Mouse (Mus musculus) Patski (cell line): ENCODE data around the gene Pax6. TPM values are rescaled to one million over a fixed set of nuclear protein-coding genes. Genes with fewer than 3 reads are reported as not detected.

Experiments used
- ATAC-seq: fragments of 100-300 bp; one replicate; pipeline ENCODE4 v1.8.0; 2021
- CTCF ChIA-PET: fragments of 350-600 bp; sonication (Branson Sonifier 250); formaldehyde crosslinking; loops from one replicate; lab custom pipeline; 2022; ENCODE audit warnings: inconsistent platforms; lab: Charles Lee
- POLR2A ChIA-PET: fragments of 350-600 bp; sonication (Branson Sonifier 250); formaldehyde crosslinking; loops from one replicate; lab custom pipeline; 2022; ENCODE audit warnings: antibody characterized with exemption, inconsistent platforms; lab: Charles Lee
- DNase-seq: peaks from one replicate; pipeline ENCODE4 v3.0.0-alpha.2; 2011; ENCODE audit warnings: low read depth, low spot score
- H3K27me3 ChIP-seq: fragments of 371-371 bp; one replicate; pipeline ENCODE4 v1.5.1; 2021
- CTCF ChIP-seq: fragments of 100-300 bp; IDR thresholded peaks from one replicate; pipeline ENCODE4 v1.5.1; 2021
- in situ Hi-C: fragments of 300-500 bp; cut with MboI; formaldehyde crosslinking; loops from 3 replicates; pipeline ENCODE4 v1.11.1; 2018; ENCODE audit warnings: low pct_unique_long_range_greater_than_20kb, mixed read lengths
- polyA plus RNA-seq: library from polyadenylated mRNA; unstranded; gene quantifications from one replicate; pipeline ENCODE4 v1.2.3, GENCODE M21; 2021

Gene Pax6
- polyA plus RNA-seq, 1 experiment from 2014 or later = not detected

DNA sequence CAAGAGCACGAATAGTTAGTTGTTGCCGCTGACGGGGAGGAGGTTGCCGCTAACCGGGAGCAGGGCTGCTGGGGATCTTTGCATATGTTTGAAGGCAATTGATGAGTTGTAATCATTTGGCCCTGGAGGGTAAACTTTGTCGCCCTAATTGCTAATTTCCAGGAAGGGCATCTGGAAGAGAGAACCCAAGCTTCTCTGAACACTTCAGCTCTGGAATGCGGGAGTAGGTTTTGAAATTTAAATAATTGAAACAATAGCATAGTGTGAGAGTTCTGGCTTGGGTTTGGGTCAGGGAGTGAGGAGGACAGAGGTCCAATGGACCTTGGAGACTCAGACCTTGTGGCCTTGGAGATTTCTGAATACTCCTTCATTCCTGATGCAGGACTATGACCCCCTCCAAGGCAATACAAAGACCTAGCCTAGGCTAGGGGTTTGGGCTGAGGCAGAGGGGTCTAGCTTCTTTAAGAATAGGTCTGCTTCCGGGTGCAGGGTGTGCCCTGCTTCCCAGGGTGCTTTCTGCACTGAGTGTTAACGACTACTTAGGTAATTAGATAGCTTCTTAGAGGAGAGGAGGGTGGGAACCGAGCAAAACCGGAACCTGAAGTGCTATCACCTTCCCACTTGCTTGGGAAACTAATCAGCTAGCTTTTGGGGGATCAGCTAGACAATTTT is 8.9 kb downstream of the Pax6 start:
- in situ Hi-C loops = no loop called here
- TF ChIP-seq CTCF = no peak
- POLR2A ChIA-PET = no interaction called here
- ATAC-seq = no peak
- H3K27me3 ChIP-seq = no peaks in the 10 kb centered on the region
- CTCF ChIA-PET = no interaction called here
- DNase-seq = no peak

DNA sequence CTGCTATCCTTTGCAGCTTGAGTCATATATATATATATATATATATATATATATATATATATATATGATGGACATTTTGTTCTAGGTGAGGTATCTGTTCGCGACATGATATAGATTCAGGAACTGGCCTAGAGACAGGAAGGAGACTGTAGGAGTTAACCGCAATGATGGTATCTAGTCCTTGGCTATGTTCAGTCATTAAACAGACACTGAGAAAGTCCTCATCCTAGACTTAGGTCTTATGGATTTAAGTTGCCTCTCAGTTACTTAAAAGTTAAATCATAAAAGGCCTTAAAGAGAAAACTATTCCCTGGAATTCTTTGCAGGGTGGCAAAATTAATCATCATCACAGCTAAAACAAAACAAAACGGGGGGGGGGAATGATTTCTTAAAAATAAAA is 9.6 kb downstream of the Pax6 start:
- no peak for TF ChIP-seq CTCF
- POLR2A ChIA-PET = no interaction called here
- ATAC-seq = no peak

DNA sequence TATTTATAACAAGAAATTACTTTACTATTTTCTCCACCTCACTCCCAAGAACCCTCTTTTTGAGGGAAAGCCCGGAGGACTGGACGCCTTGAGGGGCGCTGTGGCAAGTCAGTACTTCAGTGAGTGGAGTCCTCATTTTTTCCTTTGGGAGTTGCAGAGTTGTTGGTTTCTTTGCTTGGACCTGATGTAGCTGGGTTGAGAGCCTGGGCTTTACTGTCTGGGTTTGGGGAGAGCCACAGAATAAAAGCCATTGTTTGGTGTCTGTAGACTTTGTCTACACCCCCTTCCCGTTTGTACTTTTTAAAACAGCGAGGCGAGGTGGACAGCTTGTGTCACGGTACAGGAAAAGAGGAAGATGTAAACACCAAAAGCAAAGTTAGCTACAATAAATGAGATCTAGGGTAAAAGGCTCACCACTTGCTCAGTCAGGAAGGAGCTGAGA is 10.2 kb downstream of the Pax6 start:
- no peak for ATAC-seq
- POLR2A ChIA-PET = no interaction called here
- in situ Hi-C loops = no loop called here
- H3K27me3 ChIP-seq = no peaks in the 10 kb centered on the region
- CTCF ChIA-PET = no interaction called here
- no peak for TF ChIP-seq CTCF
- DNase-seq = no peak

More for the DNA sequence above, 9.6 kb downstream of the Pax6 start:
- in situ Hi-C loops = no loop called here
- DNase-seq = no peak
- CTCF ChIA-PET = no interaction called here
- no peaks in the 10 kb centered on the region for H3K27me3 ChIP-seq

DNA sequence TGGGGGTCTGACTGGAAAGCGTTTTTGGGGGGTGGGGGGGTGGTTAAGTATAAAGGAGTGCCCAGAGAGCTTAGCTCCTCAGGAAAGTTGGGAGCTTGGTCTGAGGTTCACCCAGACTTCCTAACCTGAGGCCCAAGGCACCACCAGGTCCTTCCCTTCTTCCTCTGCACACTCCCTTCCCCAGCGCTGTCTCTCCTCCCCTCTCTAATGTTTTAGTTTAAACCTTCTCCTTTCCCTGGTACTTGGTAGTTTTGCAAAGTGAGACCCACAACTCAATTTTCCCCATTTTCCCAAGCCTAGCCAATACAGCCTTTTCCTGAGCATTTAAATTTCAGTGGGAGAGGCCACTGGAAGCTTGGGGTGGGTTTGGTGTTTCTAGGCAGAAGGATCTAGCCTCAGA is 10.6 kb downstream of the Pax6 start:
- no peak for DNase-seq
- in situ Hi-C loops = no loop called here
- TF ChIP-seq CTCF = no peak
- no peaks in the 10 kb centered on the region for H3K27me3 ChIP-seq
- POLR2A ChIA-PET = no interaction called here
- ATAC-seq = no peak
- CTCF ChIA-PET = no interaction called here

DNA sequence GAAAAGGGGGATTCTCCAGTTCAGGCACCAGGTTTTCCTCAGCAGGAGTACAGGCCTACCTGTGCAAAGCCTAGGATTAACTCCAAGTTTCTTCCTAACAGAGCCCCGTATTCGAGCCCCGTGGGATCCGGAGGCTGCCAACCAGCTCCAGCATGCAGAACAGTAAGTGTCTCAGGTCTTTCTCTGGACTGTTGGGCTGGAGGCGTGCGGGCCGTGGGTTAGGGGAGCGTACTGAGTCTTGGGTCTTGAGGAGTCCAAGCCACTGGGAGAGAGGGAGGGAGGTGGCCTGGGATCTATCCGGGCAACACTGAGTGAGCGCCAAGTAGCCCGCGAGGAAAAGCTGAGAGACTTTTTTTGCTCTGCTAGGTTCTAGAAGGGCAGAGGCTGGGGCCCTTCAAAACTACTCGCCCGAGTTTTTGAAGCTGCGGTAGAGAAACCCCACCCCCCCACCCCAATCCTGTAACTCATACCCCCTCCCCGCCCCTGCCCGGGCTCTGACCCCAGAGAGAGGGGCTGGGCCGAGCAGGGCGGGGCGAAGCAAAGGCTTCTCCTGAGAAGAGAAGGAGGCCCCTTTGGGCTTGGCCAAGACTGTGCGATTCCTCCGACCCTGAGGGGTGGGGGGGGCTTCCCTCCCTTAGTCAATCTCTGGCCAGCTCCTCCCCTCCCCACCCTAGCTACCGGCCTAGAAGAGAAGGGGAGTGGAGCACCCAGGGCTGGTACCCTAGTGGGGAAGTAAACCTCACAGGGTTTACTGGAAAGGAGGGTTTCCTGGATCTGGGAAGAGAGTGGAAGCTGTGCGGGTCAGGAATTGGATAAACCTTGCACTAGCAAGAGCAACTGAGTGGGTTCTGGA is 11.7 kb downstream of the Pax6 start:
- no peak for TF ChIP-seq CTCF
- ATAC-seq (no peak), DNase-seq (no peak)
- POLR2A ChIA-PET = no interaction called here
- in situ Hi-C loops = no loop called here
- H3K27me3 ChIP-seq = no peaks in the 10 kb centered on the region
- CTCF ChIA-PET = no interaction called here

DNA sequence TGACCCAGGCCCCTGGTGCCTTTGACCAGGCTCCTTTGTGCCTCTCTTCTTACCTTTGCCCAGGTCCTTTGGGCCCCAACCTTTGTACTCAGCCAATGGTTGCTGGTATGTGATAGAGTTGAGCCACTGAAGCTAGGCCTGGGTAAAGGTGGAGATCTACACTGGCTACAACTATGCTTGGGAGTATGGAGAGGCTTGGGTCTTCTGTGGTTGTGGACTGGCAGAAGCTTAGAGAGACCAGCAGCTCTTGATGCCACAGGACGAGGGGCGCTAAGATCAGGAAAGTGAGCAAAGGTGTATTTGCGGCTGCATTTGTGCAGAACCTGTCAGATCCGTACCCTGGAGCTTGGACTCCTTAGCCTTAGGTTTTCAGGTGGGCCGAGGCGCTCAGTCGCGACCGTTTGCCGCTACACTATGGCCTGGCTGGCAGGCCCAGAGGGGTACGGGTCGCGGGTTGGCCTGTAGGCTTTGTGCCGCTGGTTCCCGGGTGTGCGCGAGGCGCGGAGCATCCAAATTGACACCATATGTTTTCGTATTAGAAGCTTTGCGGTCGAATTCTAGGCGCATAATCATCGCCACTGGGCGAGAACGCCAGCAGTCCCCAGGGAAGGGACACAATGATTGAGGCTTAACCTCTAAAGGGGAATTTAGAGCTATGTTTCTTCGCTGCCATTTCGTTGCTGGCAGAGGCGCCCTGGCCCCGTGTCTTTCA is 12.5 kb downstream of the Pax6 start:
- POLR2A ChIA-PET = no interaction called here
- H3K27me3 ChIP-seq = no peaks in the 10 kb centered on the region
- ATAC-seq (no peak), DNase-seq (no peak)
- in situ Hi-C loops = no loop called here
- CTCF ChIA-PET = no interaction called here
- TF ChIP-seq CTCF = no peak

DNA sequence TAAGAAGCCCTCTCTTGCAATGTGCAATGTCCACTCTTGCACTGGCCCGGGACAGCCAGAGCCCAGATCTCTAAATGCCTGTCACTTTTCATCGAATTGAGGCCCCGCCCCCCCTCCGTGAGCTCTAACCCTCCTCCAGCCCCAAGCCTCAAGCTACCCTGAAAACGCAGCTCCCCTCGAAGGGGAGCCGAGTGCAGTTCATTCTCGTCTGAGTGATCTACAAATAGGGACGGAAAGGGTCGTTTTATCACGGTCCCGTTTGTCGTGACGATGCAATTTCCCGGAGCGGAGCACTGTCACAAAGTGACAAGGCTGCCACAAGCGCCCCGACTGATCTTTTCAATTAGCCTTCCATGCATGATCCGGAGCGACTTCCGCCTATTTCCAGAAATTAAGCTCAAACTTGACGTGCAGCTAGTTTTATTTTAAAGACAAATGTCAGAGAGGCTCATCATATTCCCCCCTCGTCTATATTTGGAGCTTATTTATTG is 13.4 kb downstream of the Pax6 start:
- POLR2A ChIA-PET = no interaction called here
- TF ChIP-seq CTCF = no peak
- no peak for DNase-seq
- no peak for ATAC-seq
- in situ Hi-C loops = no loop called here
- CTCF ChIA-PET = no interaction called here
- no peaks in the 10 kb centered on the region for H3K27me3 ChIP-seq

DNA sequence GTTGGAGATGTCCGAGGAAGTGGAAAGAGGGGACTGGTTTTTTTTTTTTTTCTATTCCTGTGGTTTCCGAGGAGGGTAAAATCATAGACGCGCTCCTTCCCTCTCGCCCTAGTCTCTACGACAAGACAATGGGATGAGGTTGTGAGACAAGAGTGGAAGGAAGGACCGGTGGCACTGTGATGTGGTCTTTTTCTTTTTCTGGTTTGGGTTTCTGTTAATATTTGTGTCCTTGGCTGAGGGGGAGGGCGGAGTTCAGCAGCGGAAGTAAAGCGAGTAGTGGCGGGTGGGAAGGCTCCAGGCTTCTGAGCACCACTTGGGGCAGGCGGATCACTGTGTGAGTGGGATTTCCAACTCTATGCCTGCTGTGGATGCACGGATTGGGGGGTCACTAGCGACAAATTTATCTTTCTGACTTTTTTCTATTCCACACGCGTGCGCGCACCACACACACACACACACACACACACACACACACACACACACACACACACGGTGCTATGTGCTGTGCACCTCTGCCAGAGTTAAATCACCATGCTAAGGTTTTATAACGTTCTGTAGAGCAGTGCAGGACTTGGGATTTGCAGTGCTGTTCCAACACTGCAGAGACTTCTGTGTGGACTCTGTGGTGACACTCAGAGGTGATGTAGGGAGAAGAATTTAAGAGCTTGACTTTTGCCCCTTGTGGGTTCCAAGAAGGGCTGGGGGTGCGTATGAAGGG is 14.1 kb downstream of the Pax6 start:
- DNase-seq = no peak
- POLR2A ChIA-PET = no interaction called here
- no peaks in the 10 kb centered on the region for H3K27me3 ChIP-seq
- in situ Hi-C loops = no loop called here
- no peak for TF ChIP-seq CTCF
- no peak for ATAC-seq
- CTCF ChIA-PET = no interaction called here

DNA sequence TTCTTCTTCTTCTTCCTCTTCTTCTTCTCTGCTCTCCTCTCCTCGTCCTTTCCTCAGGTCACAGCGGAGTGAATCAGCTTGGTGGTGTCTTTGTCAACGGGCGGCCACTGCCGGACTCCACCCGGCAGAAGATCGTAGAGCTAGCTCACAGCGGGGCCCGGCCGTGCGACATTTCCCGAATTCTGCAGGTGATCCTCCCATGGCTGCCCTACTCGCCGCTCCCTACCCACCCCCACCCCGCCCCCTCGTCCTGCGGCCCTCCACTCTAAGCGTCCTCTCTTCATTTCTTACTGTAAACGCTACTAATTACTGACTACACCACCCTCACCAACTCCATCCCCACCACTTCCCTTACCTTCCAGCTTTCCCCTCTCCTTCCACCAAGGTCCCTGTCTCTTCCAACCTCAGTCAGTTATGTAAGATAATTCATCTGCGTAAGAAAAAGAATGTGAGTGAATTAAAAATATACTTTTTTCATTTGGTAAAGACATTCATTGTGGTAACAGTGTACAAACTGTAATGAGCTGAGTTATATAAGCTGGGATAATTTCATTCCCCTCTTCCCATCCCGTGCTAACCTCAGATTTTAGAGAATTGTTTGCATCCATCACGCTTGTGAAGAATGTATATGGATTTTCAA is 15.2 kb downstream of the Pax6 start:
- DNase-seq = no peak
- POLR2A ChIA-PET = no interaction called here
- no peaks in the 10 kb centered on the region for H3K27me3 ChIP-seq
- ATAC-seq = no peak
- in situ Hi-C loops = no loop called here
- no peak for TF ChIP-seq CTCF
- CTCF ChIA-PET = no interaction called here
